Mouse (Mus musculus) erythroblast, embryonic 14.5 days (primary cell): Measurements from ENCODE around the gene Cntnap5a.

Experiments
- GATA1 ChIP-seq: IDR thresholded peaks from 2 replicates; pipeline ENCODE4 v1.6.1; 2012; ENCODE audit warnings: low read length, inconsistent platforms, mixed read lengths
- TAL1 ChIP-seq: IDR thresholded peaks from 3 replicates; pipeline ENCODE4 v1.6.1; 2012; ENCODE audit warnings: low read length, inconsistent platforms, mixed read lengths

DNA sequence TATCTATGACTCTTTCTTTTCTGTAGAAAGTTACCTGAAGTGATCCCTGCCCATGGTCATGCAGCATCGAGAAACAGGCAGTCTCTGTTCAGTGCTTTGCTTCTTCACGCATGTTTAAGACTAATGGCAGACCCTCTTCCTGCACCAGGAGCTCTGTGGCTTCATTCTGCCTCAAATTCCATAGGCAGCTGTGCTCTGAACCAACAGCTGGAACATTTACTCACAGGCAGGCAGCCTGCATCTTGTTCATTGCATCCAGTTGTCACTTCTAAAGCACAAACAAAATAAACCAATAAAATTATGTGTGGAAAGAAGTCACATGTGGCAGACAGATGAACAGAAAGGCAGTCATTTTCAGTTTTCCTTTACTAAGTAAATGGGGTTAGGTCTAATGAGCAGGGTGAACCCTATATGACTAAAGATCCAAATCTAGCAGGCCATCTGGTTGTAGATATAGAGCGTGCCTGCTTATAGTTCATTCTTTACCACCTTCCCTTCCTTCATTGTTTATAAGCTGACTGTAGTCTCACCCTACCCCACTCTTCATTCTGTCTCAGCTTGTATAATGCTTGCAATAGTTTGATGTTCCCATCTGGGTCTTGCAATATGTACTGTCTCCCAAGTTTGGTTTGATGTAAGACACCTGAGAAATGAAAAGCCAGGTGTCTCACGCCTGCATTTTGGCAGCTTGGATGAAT, 893.6 kb downstream of the Cntnap5a start:
- TF ChIP-seq GATA1, result no peak
- no peak for TF ChIP-seq TAL1
